In genomic region chr13:114641688-114642390, GRCm38 (mm10) we compare ENCODE assay signal across 24 mouse cellular contexts.
DNase-seq lines count a peak whose midpoint lies in the region; ATAC-seq and TF ChIP-seq lines count a peak whose summit lies in the region.
"Had no signal": no experiment of that assay in that cellular context is flagged by ENCODE, and none has a peak within 500 bp of the region (broad histone marks: within the 10 kb centered on the region; RNA-seq: fewer than 3 reads in every experiment).

No protein-coding gene starts in this region.

- H3K4me1 ChIP-seq in neural tube, embryonic 11.5 days (ENCODE audit: control insufficient read depth, insufficient read depth, low read length), result no peaks in the 10 kb centered on the region; the same call in 1 of the 2 replicates
- H3K4me1 ChIP-seq in hindbrain, postnatal 0 days (ENCODE audit: insufficient read depth, low read length), result no peaks in the 10 kb centered on the region
- H3K4me1 ChIP-seq: heart, embryonic 12.5 days; lung, embryonic 15.5 days had no signal

- no peaks in the 10 kb centered on the region for H3K36me3 ChIP-seq in neural tube, embryonic 11.5 days (ENCODE audit: control insufficient read depth, insufficient read depth, low read length)
- H3K36me3 ChIP-seq in hindbrain, postnatal 0 days (ENCODE audit: insufficient read depth, low read length), result no peaks in the 10 kb centered on the region
- H3K36me3 ChIP-seq: embryonic facial prominence, embryonic 10.5 days; heart, embryonic 12.5 days; limb, embryonic 15.5 days; lung, embryonic 15.5 days had no signal

- peak; percentile 12 for DNase-seq in neural tube, embryonic 11.5 days (ENCODE audit: low spot score)
- no peak for DNase-seq in neural tube, embryonic 10.5 days (ENCODE audit: extremely low spot score, low spot score)
- peak; percentile 10 for DNase-seq in fat pad, adult 2 months (ENCODE audit: extremely low read depth, low read depth, low spot score)
- peak; percentile 10 for DNase-seq in hindbrain, postnatal 0 days (ENCODE audit: low spot score)
- DNase-seq in lung, postnatal 4 days, result no peak
- DNase-seq in heart, adult 11 months, result no peak
- no peak for DNase-seq in thymus, postnatal 25 days
- DNase-seq: adrenal gland, adult 2 months; cerebellum, adult 18-20 months; cerebellum, postnatal 25 days; forebrain, postnatal 0 days; gastrocnemius, postnatal 14 days; heart, adult 18-20 months; heart, postnatal 10 days; kidney, adult 11 months; left cerebral cortex, postnatal 4 days; thymus, adult 2 months had no signal

- no peak overlapping the region for H3K4me2 ChIP-seq in neural tube, embryonic 11.5 days (ENCODE audit: low read depth)
- no peak overlapping the region for H3K4me2 ChIP-seq in hindbrain, postnatal 0 days (ENCODE audit: low read depth, low read length)
- H3K4me2 ChIP-seq: heart, embryonic 12.5 days; limb, embryonic 15.5 days; lung, embryonic 15.5 days had no signal

- 42% methylated on average over 9 of the region's 9 CpGs for WGBS in neural tube, embryonic 11.5 days
- 32% methylated on average over 9 of the region's 9 CpGs for WGBS in hindbrain, postnatal 0 days

- H3K4me3 ChIP-seq in neural tube, embryonic 11.5 days (ENCODE audit: low read depth, low read length), result no peak overlapping the region
- H3K4me3 ChIP-seq in hindbrain, postnatal 0 days (ENCODE audit: low read length), result no peak overlapping the region
- H3K4me3 ChIP-seq: embryonic facial prominence, embryonic 10.5 days; heart, embryonic 12.5 days; left cerebral cortex, adult 2 months; limb, embryonic 15.5 days; lung, embryonic 15.5 days had no signal

- ATAC-seq in neural tube, embryonic 11.5 days (ENCODE audit: insufficient read depth, low FRiP score, low TSS enrichment), result peak; percentile 81
- no peak for ATAC-seq in hindbrain, postnatal 0 days
- ATAC-seq: forebrain, postnatal 0 days had no signal

- no peaks in the 10 kb centered on the region for H3K9me3 ChIP-seq in neural tube, embryonic 11.5 days (ENCODE audit: control insufficient read depth, low read length)
- H3K9me3 ChIP-seq in hindbrain, postnatal 0 days (ENCODE audit: low read length), result no peaks in the 10 kb centered on the region
- H3K9me3 ChIP-seq: embryonic facial prominence, embryonic 10.5 days; heart, embryonic 12.5 days; limb, embryonic 15.5 days; lung, embryonic 15.5 days had no signal

- no peak overlapping the region for H3K9ac ChIP-seq in neural tube, embryonic 11.5 days (ENCODE audit: low read length)
- no peak overlapping the region for H3K9ac ChIP-seq in hindbrain, postnatal 0 days (replicated peaks; ENCODE audit: low read length)
- H3K9ac ChIP-seq: forebrain, postnatal 0 days; heart, embryonic 12.5 days; limb, embryonic 15.5 days; liver, embryonic 14.5 days; lung, embryonic 15.5 days had no signal

- no peak overlapping the region for H3K27ac ChIP-seq in neural tube, embryonic 11.5 days (ENCODE audit: low read depth, low read length)
- no peak overlapping the region for H3K27ac ChIP-seq in hindbrain, postnatal 0 days
- H3K27ac ChIP-seq: embryonic facial prominence, embryonic 10.5 days; left cerebral cortex, adult 2 months; limb, embryonic 15.5 days; liver, embryonic 14.5 days; lung, embryonic 15.5 days; macrophage had no signal

- H3K27me3 ChIP-seq in neural tube, embryonic 11.5 days (ENCODE audit: control insufficient read depth, insufficient read depth, low read length), result no peaks in the 10 kb centered on the region
- H3K27me3 ChIP-seq in hindbrain, postnatal 0 days (ENCODE audit: insufficient read depth, low read length), result no peaks in the 10 kb centered on the region
- H3K27me3 ChIP-seq: heart, embryonic 12.5 days; limb, embryonic 15.5 days; lung, embryonic 15.5 days had no signal

- no peak for TF ChIP-seq CTCF in hindbrain, postnatal 0 days (IDR thresholded peaks at IDR 0.05; ENCODE audit: low read depth)

Comparison
In these comparisons a context has a peak if more than half of its experiments do, and no peak if none do; other contexts are left out.
1. DNase-seq: peak in neural tube, embryonic 11.5 days (single experiment), fat pad, adult 2 months (single experiment) and hindbrain, postnatal 0 days (single experiment); none in neural tube, embryonic 10.5 days (single experiment), lung, postnatal 4 days (0 of 2), heart, adult 11 months (single experiment) and thymus, postnatal 25 days (single experiment).